Comparison of ENCODE assay signal across 11 mouse cellular contexts in the genomic region with DNA sequence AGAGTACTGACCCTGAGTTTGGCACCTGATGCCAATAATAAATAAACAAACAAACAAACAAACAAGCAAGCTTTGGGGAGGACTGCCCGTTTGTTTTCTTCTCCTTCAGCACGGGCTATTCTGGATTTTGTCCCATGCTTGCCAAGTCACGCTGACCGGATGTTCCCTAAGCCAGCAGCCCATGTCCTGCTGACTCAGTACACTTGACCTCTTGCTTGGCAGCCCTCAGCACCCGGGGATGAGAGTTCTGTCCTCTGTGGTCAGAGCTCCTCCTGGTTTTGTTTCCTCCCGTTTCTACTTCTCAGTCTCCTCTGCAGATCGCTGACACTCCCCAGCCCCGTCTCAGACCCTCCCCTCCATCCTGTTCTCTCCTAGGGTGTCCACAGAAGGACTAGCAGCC. TPM values are rescaled to one million over a fixed set of nuclear protein-coding genes. Genes with fewer than 3 reads are reported as not detected.
DNase-seq lines count a peak whose midpoint lies in the region; ATAC-seq and TF ChIP-seq lines count a peak whose summit lies in the region.
"Had no signal": no experiment of that assay in that cellular context is flagged by ENCODE, and none has a peak within 500 bp of the region (broad histone marks: within the 10 kb centered on the region; RNA-seq: fewer than 3 reads in every experiment).

No protein-coding gene starts in this region.

- H3K27me3 ChIP-seq in heart, postnatal 0 days (ENCODE audit: control insufficient read depth, insufficient read depth, low read length): no peaks in the 10 kb centered on the region

- H3K4me3 ChIP-seq in gastrocnemius, adult 2 months: peak overlapping the region; percentile 43
- no peak overlapping the region for H3K4me3 ChIP-seq in heart, postnatal 0 days (ENCODE audit: low read depth, low read length)
- H3K4me3 ChIP-seq: layer of hippocampus, adult 2 months had no signal

- H3K9ac ChIP-seq in heart, postnatal 0 days (replicated peaks; ENCODE audit: low read depth, low read length): no peak overlapping the region
- H3K9ac ChIP-seq: hindbrain, embryonic 14.5 days had no signal

- 53% methylated on average over 8 of the region's 8 CpGs for WGBS in heart, postnatal 0 days

- no peak for TF ChIP-seq CTCF in gastrocnemius, adult 2 months (IDR thresholded peaks at IDR 0.05)
- no peak for TF ChIP-seq CTCF in heart, postnatal 0 days (IDR thresholded peaks at IDR 0.05; ENCODE audit: low read depth)

- peak; percentile 87 for DNase-seq in gastrocnemius, adult 2 months
- no peak for DNase-seq in gastrocnemius, postnatal 4 days (ENCODE audit: low spot score in 2 of 2)
- DNase-seq in spleen, postnatal 36 days (ENCODE audit: low spot score in 2 of 2): peak; percentile 12 to 24
- no peak for DNase-seq in spleen, adult 18-20 months
- no peak for DNase-seq in heart, postnatal 0 days (ENCODE audit: low spot score)
- peak; percentile 39 for DNase-seq in testis, postnatal 14 days (ENCODE audit: low spot score)
- no peak for DNase-seq in frontal cortex, adult 2 months (ENCODE audit: extremely low spot score in 1 of 2, low spot score in 1 of 2)
- DNase-seq in retina, postnatal 1 day: no peak
- DNase-seq: cerebellum, adult 11-12 months had no signal

- no peaks in the 10 kb centered on the region for H3K4me1 ChIP-seq in heart, postnatal 0 days (ENCODE audit: control insufficient read depth, insufficient read depth)

- TF ChIP-seq EP300 in heart, postnatal 0 days (IDR thresholded peaks at IDR 0.05; ENCODE audit: low read depth): no peak

- no peak overlapping the region for H3K4me2 ChIP-seq in heart, postnatal 0 days (ENCODE audit: low read depth, low read length)
- H3K4me2 ChIP-seq: hindbrain, embryonic 14.5 days had no signal

- H3K36me3 ChIP-seq in heart, postnatal 0 days (replicated peaks; ENCODE audit: control insufficient read depth, insufficient read depth, low read length): no peaks in the 10 kb centered on the region

- H3K9me3 ChIP-seq in heart, postnatal 0 days (replicated peaks; ENCODE audit: control insufficient read depth, low read length): no peaks in the 10 kb centered on the region

- H3K27ac ChIP-seq in gastrocnemius, adult 2 months: peak overlapping the region; percentile 86
- H3K27ac ChIP-seq in heart, postnatal 0 days (ENCODE audit: low read depth): no peak overlapping the region
- H3K27ac ChIP-seq: hindbrain, embryonic 14.5 days; layer of hippocampus, adult 2 months had no signal

- ATAC-seq in heart, postnatal 0 days (ENCODE audit: insufficient read depth, low read depth): 0 out of 2 replicates have a peak, but pooled peaks have one; percentile 12

- intact Hi-C loops in gastrocnemius, adult 2 months (cut with DNase I): loop anchor here (2.0 kb wide), 2 partner anchors 41 to 107 kb away; a partner anchor contains a TSS

RNA-seq across cellular contexts. Expression of a gene that starts 24.2 kb away (rescaled TPM):
- 100 to 1,000 TPM in 1 of 2 experiments, 10 to 100 TPM in 1; 61.6 to 103 TPM for total RNA-seq in gastrocnemius, adult 2 months (2021)
- 10 to 100 TPM; 64.1 to 73.4 TPM for total RNA-seq in gastrocnemius, postnatal 4 days (2021)
- total RNA-seq in heart, postnatal 0 days (2014; rRNA removed; ENCODE audit: low replicate concordance): 140 and 238 TPM in 2 replicates
- polyA plus RNA-seq in heart, postnatal 0 days (2015; fragmentation: Nextera tagmentation; extraction: Ambion mirVana): 35.4 and 35.7 TPM in 2 replicates
- 24.6 and 29.5 TPM in 2 replicates for polyA plus RNA-seq in frontal cortex, adult 2 months (2012; rRNA removed)

RNA-seq across cellular contexts. Expression of a gene that starts 41.6 kb away (rescaled TPM):
- total RNA-seq in gastrocnemius, adult 2 months (2021): 10 to 100 TPM; 10.3 to 42.2 TPM
- total RNA-seq in gastrocnemius, postnatal 4 days (2021): 1 to 10 TPM; 1.3 to 1.5 TPM
- total RNA-seq in heart, postnatal 0 days (2014; rRNA removed; ENCODE audit: low replicate concordance): 1.9 and 2.4 TPM in 2 replicates
- polyA plus RNA-seq in heart, postnatal 0 days (2015; fragmentation: Nextera tagmentation; extraction: Ambion mirVana): 2.2 and 2.3 TPM in 2 replicates
- 12.3 and 13.5 TPM in 2 replicates for polyA plus RNA-seq in frontal cortex, adult 2 months (2012; rRNA removed)

Comparison
In these comparisons a context has a peak if more than half of its experiments do, and no peak if none do; other contexts are left out.
1. DNase-seq: peak in gastrocnemius, adult 2 months (single experiment), spleen, postnatal 36 days (2 of 2) and testis, postnatal 14 days (single experiment); none in gastrocnemius, postnatal 4 days (0 of 2), spleen, adult 18-20 months (0 of 2), heart, postnatal 0 days (single experiment), frontal cortex, adult 2 months (0 of 2) and retina, postnatal 1 day (single experiment).